ENCODE assay signal across 9 mouse cellular contexts in genomic region chr10:41678746-41679360, GRCm38 (mm10). TPM values are rescaled to one million over a fixed set of nuclear protein-coding genes. Genes with fewer than 3 reads are reported as not detected.
DNase-seq lines count a peak whose midpoint lies in the region; ATAC-seq and TF ChIP-seq lines count a peak whose summit lies in the region.
"Had no signal": no experiment of that assay in that cellular context is flagged by ENCODE, and none has a peak within 500 bp of the region (broad histone marks: within the 10 kb centered on the region; RNA-seq: fewer than 3 reads in every experiment).

No protein-coding gene starts in this region.

- peak overlapping the region; percentile 45 for H3K4me2 ChIP-seq in forebrain, embryonic 15.5 days (replicated peaks)
- peak overlapping the region; percentile 38; the same call in 1 of the 2 replicates for H3K4me2 ChIP-seq in liver, postnatal 0 days (ENCODE audit: low read depth, low read length)
- H3K4me2 ChIP-seq in neural tube, embryonic 15.5 days = peak overlapping the region; percentile 53

- peaks cover 3% of the 10 kb centered on the region for H3K27me3 ChIP-seq in E14TG2a.4 (ENCODE audit: insufficient read depth, low read length)
- peaks cover 6% of the 10 kb centered on the region; the same call in 1 of the 2 replicates for H3K27me3 ChIP-seq in forebrain, embryonic 15.5 days
- no peaks in the 10 kb centered on the region for H3K27me3 ChIP-seq in liver, postnatal 0 days (ENCODE audit: insufficient read depth, low read length)
- peaks cover 2% of the 10 kb centered on the region; the same call in 1 of the 2 replicates for H3K27me3 ChIP-seq in neural tube, embryonic 15.5 days (replicated peaks)
- H3K27me3 ChIP-seq in testis, adult 2 months (ENCODE audit: control insufficient read depth, insufficient read depth, low read length) = no peaks in the 10 kb centered on the region

- peak; percentile 60 to 71 for DNase-seq in heart, postnatal 14 days
- DNase-seq in layer of hippocampus, adult 11-12 months (ENCODE audit: low spot score) = peak; percentile 80
- DNase-seq in liver, postnatal 0 days = peak; percentile 72

- H3K9ac ChIP-seq in forebrain, embryonic 15.5 days (replicated peaks) = 0 out of 2 replicates have a peak overlapping the region, but pooled peaks have one; percentile 15
- no peak overlapping the region for H3K9ac ChIP-seq in liver, postnatal 0 days (replicated peaks)
- no peak overlapping the region; the same call in 1 of the 2 replicates for H3K9ac ChIP-seq in neural tube, embryonic 15.5 days (replicated peaks)

- ATAC-seq in cerebellum, adult (ENCODE audit: insufficient number of reproducible peaks, low FRiP score, low TSS enrichment) = peak; percentile 89
- ATAC-seq in forebrain, embryonic 15.5 days (replicated peaks) = peak; percentile 71
- peak; percentile 39; the same call in 1 of the 2 replicates for ATAC-seq in liver, postnatal 0 days
- ATAC-seq in neural tube, embryonic 15.5 days (ENCODE audit: low FRiP score) = peak; percentile 77

- H3K36me3 ChIP-seq in E14TG2a.4 (ENCODE audit: insufficient read depth, low read length) = no peaks in the 10 kb centered on the region
- no peaks in the 10 kb centered on the region for H3K36me3 ChIP-seq in forebrain, embryonic 15.5 days
- H3K36me3 ChIP-seq in liver, postnatal 0 days (replicated peaks; ENCODE audit: insufficient read depth, low read length) = no peaks in the 10 kb centered on the region
- H3K36me3 ChIP-seq in neural tube, embryonic 15.5 days = no peaks in the 10 kb centered on the region
- no peaks in the 10 kb centered on the region for H3K36me3 ChIP-seq in testis, adult 2 months (ENCODE audit: control insufficient read depth, insufficient read depth, low read length)

- intact Hi-C loops in heart, postnatal 14 days (cut with DNase I) = no loop called here

- TF ChIP-seq EP300 in liver, postnatal 0 days (IDR thresholded peaks at IDR 0.05; ENCODE audit: low read depth) = no peak

- H3K9me3 ChIP-seq in E14TG2a.4 (ENCODE audit: low read length) = no peaks in the 10 kb centered on the region
- H3K9me3 ChIP-seq in forebrain, embryonic 15.5 days = no peaks in the 10 kb centered on the region
- H3K9me3 ChIP-seq in liver, postnatal 0 days (ENCODE audit: low read length) = no peaks in the 10 kb centered on the region
- no peaks in the 10 kb centered on the region for H3K9me3 ChIP-seq in neural tube, embryonic 15.5 days (replicated peaks)

- peaks cover 36% of the 10 kb centered on the region for H3K4me1 ChIP-seq in E14TG2a.4 (replicated peaks; ENCODE audit: low read depth, low read length)
- peaks cover 22% of the 10 kb centered on the region for H3K4me1 ChIP-seq in forebrain, embryonic 15.5 days
- peaks cover 3% of the 10 kb centered on the region; the same call in 1 of the 2 replicates for H3K4me1 ChIP-seq in liver, postnatal 0 days (ENCODE audit: insufficient read depth)
- H3K4me1 ChIP-seq in neural tube, embryonic 15.5 days = peaks cover 11% of the 10 kb centered on the region
- H3K4me1 ChIP-seq in testis, adult 2 months (ENCODE audit: control insufficient read depth, insufficient read depth, low read length) = no peaks in the 10 kb centered on the region

- H3K27ac ChIP-seq in forebrain, embryonic 15.5 days (replicated peaks) = peak overlapping the region; percentile 67
- H3K27ac ChIP-seq in liver, postnatal 0 days (ENCODE audit: low read depth) = no peak overlapping the region
- no peak overlapping the region for H3K27ac ChIP-seq in neural tube, embryonic 15.5 days (replicated peaks)
- H3K27ac ChIP-seq in testis, adult 2 months (ENCODE audit: control insufficient read depth, insufficient read depth, low read depth, low read length) = no peak overlapping the region

- peak; percentile 38 for TF ChIP-seq CTCF in E14TG2a.4 (conservative IDR thresholded peaks at IDR 0.05; ENCODE audit: low read length)
- TF ChIP-seq CTCF in liver, postnatal 0 days (IDR thresholded peaks at IDR 0.05; ENCODE audit: low read depth) = peak; percentile 75
- TF ChIP-seq CTCF in testis, adult 2 months (IDR thresholded peaks at IDR 0.05; ENCODE audit: control insufficient read depth, insufficient read depth, insufficient replicate concordance, low read depth, low read length) = peak; percentile 28; the same call in 1 of the 2 replicates

- TF ChIP-seq POLR2A in testis, adult 2 months (IDR thresholded peaks at IDR 0.05; ENCODE audit: control insufficient read depth, low read depth, low read length) = no peak

- 13% methylated on average over 18 of the region's 18 CpGs for WGBS in forebrain, embryonic 15.5 days
- 34% methylated on average over 18 of the region's 18 CpGs for WGBS in liver, postnatal 0 days (ENCODE audit: insufficient replicate concordance)
- WGBS in neural tube, embryonic 15.5 days = 30% methylated on average over 18 of the region's 18 CpGs

- no peak overlapping the region for H3K4me3 ChIP-seq in E14TG2a.4 (replicated peaks; ENCODE audit: low read length)
- peak overlapping the region; percentile 24; the same call in 1 of the 2 replicates for H3K4me3 ChIP-seq in forebrain, embryonic 15.5 days
- H3K4me3 ChIP-seq in liver, postnatal 0 days (ENCODE audit: low read depth, low read length) = no peak overlapping the region
- peak overlapping the region; percentile 24 for H3K4me3 ChIP-seq in neural tube, embryonic 15.5 days (replicated peaks)
- no peak overlapping the region for H3K4me3 ChIP-seq in testis, adult 2 months (ENCODE audit: control insufficient read depth, low read depth, low read length)
- H3K4me3 ChIP-seq: erythroblast, embryonic 14.5 days had no signal

RNA-seq across cellular contexts. Expression of gene Ccdc162, which starts 37.6 kb away (rescaled TPM):
- polyA plus RNA-seq in forebrain, embryonic 15.5 days (2015; fragmentation: Nextera tagmentation; extraction: Ambion mirVana) = 0.26 and 0.46 TPM in 2 replicates
- total RNA-seq in heart, postnatal 14 days (2021) = under 1 TPM; 0.10 to 0.74 TPM
- 0.36 and 0.62 TPM in 2 replicates for polyA plus RNA-seq in liver, postnatal 0 days (2015; fragmentation: Nextera tagmentation; extraction: Ambion mirVana)
- polyA plus RNA-seq in neural tube, embryonic 15.5 days (2015; fragmentation: Nextera tagmentation; extraction: Ambion mirVana) = 1.2 and 1.3 TPM in 2 replicates
- 0.56 and 1.3 TPM in 2 replicates for polyA plus RNA-seq in testis, adult 2 months (2012; rRNA removed)
- polyA plus RNA-seq: erythroblast, embryonic 14.5 days had no signal

Comparison
In these comparisons a context has a peak if more than half of its experiments do, and no peak if none do; other contexts are left out.
1. H3K4me3 ChIP-seq: peak in forebrain, embryonic 15.5 days (single experiment) and neural tube, embryonic 15.5 days (single experiment); none in E14TG2a.4 (single experiment), liver, postnatal 0 days (single experiment) and testis, adult 2 months (single experiment).
2. ATAC-seq: peak in every context shown above with its lines; median percentile 89 in cerebellum, adult; 77 in neural tube, embryonic 15.5 days; 71 in forebrain, embryonic 15.5 days; 39 in liver, postnatal 0 days.
3. Peak in every context shown above with its lines, with median percentiles within 50 percentile points of each other: CTCF ChIP-seq, H3K4me2 ChIP-seq and DNase-seq.